Mouse (Mus musculus) urinary bladder, postnatal 0 days (tissue): Measurements from ENCODE around the gene Gm13276. TPM values are rescaled to one million over a fixed set of nuclear protein-coding genes. Genes with fewer than 3 reads are reported as not detected.

Experiments
- polyA plus RNA-seq: library from polyadenylated mRNA; unstranded; fragments of >200 nt; fragmentation: Nextera tagmentation; extraction: Ambion mirVana; gene quantifications from 2 replicates; pipeline ENCODE4 v1.2.1, GENCODE M21; 2015

Gm13276 gene
- not detected in 2 replicates for polyA plus RNA-seq

GRCm38 (mm10) chr4:88785409-88785808 lies at the start of gene Gm13276:
TSS of gene Gm13276 (plus strand) at chr4:88785709.

GRCm38 (mm10) chr4:88754818-88755340 lies 30.6 kb upstream of the Gm13276 start, which contains the start of gene Gm13271:
TSS of gene Gm13271 (plus strand) at chr4:88754868.

DNA sequence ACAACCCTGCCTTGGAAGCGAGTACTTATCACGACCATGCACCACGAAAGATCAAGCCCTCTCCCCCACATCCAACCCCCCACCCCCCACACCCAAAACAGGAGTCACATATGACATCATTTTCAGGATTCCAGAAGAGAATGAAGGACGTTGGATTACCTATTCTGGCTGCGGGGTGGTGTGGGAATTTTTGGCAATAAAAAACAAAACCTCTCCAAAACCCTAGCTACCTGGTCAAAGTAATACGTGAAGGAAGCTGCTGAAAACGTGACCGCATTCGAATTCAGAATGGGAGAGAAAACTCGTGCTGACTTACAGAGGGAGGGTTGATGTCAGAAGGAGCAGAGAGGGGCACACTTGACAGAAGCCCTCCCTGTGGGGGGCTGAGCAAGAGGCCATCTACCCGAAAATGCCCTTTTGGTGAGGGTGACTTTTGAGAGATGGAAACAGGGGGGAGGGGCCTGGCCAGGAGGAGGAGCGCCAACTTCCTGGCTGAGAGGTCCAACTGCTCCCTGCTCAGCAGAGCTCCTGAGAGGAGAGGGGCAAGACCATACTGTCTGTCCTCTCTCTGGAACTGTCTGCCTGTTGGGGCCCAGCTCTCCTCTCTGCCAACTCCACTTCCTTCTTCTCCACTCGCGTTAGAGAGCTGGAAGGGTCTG lies 25.8 kb upstream of the Gm13276 start, which contains the start of gene Gm13283:
Gm13283 (plus strand) TSS at position 510 of the 659 bp plus-strand sequence.

GRCm38 (mm10) chr4:88773534-88773933 lies 12.0 kb upstream of the Gm13276 start, which contains the start of gene Gm13290:
TSS of gene Gm13290 (plus strand) at chr4:88773834.

DNA sequence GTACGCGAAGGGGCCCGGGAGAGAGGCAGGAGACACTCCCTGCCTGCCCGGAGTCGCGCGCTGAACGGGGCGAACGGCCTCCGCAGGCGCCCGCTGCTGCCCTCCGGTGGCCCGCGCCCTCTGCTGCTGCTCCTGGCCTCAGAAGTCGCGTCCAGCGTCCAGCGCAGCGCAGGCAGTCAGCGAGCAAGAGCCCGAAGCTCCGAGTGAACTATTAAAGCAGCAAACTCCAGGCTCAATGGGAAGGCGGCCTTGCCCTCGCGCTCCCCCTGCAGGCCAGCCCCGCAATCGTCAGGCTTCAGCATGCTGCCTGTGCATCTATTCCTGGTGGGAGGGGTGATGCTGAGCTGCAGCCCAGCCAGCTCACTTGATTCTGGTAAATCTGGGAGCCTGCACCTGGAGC lies 8.9 kb upstream of the Gm13276 start, which contains the start of gene Gm13289:
Gm13289 (plus strand) TSS at position 301 of the 400 bp plus-strand sequence.

GRCm38 (mm10) chr4:88779550-88779949 lies 6.0 kb upstream of the Gm13276 start, which contains the start of gene Gm13272:
TSS of gene Gm13272 (plus strand) at chr4:88779850.

GRCm38 (mm10) chr4:88781831-88782230 lies 3.7 kb upstream of the Gm13276 start, which contains the start of gene Ifnz:
TSS of gene Ifnz (plus strand) at chr4:88782131.

DNA sequence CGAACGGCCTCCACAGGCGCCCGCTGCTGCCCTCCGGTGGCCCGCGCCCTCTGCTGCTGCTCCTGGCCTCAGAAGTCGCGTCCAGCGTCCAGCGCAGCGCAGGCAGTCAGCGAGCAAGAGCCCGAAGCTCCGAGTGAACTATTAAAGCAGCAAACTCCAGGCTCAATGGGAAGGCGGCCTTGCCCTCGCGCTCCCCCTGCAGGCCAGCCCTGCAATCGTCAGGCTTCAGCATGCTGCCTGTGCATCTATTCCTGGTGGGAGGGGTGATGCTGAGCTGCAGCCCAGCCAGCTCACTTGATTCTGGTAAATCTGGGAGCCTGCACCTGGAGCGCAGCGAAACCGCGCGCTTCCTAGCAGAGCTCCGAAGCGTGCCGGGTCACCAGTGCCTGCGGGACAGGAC lies 2.9 kb downstream of the Gm13276 start, which contains the start of gene Gm13277:
Gm13277 (plus strand) TSS at position 231 of the 400 bp plus-strand sequence.

DNA sequence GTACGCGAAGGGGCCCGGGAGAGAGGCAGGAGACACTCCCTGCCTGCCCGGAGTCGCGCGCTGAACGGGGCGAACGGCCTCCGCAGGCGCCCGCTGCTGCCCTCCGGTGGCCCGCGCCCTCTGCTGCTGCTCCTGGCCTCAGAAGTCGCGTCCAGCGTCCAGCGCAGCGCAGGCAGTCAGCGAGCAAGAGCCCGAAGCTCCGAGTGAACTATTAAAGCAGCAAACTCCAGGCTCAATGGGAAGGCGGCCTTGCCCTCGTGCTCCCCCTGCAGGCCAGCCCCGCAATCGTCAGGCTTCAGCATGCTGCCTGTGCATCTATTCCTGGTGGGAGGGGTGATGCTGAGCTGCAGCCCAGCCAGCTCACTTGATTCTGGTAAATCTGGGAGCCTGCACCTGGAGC lies 5.7 kb downstream of the Gm13276 start, which contains the start of gene Gm13278:
Gm13278 (plus strand) TSS at position 301 of the 400 bp plus-strand sequence.

DNA sequence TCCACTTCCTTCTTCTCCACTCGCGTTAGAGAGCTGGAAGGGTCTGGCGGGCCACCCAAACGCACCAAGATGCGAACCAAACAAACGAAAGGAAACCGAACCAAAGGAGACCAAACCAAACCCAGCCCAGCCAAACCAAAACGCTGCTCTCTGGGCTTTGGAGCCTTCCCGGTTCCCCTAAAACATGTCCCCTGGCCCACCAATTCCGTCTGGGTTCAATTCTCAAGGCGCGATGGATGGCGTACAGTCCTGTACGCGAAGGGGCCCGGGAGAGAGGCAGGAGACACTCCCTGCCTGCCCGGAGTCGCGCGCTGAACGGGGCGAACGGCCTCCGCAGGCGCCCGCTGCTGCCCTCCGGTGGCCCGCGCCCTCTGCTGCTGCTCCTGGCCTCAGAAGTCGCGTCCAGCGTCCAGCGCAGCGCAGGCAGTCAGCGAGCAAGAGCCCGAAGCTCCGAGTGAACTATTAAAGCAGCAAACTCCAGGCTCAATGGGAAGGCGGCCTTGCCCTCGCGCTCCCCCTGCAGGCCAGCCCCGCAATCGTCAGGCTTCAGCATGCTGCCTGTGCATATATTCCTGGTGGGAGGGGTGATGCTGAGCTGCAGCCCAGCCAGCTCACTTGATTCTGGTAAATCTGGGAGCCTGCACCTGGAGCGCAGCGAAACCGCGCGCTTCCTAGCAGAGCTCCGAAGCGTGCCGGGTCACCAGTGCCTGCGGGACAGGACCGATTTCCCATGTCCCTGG lies 8.6 kb downstream of the Gm13276 start, which contains the start of gene Gm13275:
Gm13275 (plus strand) TSS at position 552 of the 740 bp plus-strand sequence.

GRCm38 (mm10) chr4:88797097-88797496 lies 11.6 kb downstream of the Gm13276 start, which contains the start of gene Gm13279:
TSS of gene Gm13279 (plus strand) at chr4:88797397.

GRCm38 (mm10) chr4:88799365-88799764 lies 13.9 kb downstream of the Gm13276 start, which contains the start of gene Gm13285:
TSS of gene Gm13285 (plus strand) at chr4:88799665.

DNA sequence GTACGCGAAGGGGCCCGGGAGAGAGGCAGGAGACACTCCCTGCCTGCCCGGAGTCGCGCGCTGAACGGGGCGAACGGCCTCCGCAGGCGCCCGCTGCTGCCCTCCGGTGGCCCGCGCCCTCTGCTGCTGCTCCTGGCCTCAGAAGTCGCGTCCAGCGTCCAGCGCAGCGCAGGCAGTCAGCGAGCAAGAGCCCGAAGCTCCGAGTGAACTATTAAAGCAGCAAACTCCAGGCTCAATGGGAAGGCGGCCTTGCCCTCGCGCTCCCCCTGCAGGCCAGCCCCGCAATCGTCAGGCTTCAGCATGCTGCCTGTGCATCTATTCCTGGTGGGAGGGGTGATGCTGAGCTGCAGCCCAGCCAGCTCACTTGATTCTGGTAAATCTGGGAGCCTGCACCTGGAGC lies 17.4 kb downstream of the Gm13276 start, which contains the start of gene Gm13287:
Gm13287 (plus strand) TSS at position 301 of the 400 bp plus-strand sequence.

DNA sequence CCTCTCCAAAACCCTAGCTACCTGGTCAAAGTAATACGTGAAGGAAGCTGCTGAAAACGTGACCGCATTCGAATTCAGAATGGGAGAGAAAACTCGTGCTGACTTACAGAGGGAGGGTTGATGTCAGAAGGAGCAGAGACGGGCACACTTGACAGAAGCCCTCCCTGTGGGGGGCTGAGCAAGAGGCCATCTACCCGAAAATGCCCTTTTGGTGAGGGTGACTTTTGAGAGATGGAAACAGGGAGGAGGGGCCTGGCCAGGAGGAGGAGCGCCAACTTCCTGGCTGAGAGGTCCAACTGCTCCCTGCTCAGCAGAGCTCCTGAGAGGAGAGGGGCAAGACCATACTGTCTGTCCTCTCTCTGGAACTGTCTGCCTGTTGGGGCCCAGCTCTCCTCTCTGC lies 19.7 kb downstream of the Gm13276 start, which contains the start of gene Gm13288:
Gm13288 (plus strand) TSS at position 301 of the 400 bp plus-strand sequence.

DNA sequence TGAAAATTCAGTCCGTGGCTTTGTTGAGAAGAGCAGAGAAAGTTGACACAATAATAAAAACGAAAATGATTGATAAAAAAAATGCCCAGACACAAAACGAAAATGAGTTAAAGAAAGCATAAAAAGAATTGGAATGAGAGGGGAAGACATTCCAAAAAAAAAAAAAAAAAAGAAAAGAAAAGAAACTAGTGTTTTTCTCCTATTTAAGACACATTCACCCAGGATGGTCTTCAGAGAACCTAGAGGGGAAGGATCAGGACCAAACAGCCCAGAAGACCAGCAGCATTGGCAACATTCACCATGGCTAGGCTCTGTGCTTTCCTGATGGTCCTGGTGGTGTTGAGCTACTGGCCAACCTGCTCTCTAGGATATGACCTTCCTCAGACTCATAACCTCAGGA lies 30.4 kb downstream of the Gm13276 start, which contains the start of gene Ifna7:
Ifna7 (plus strand) TSS at position 301 of the 400 bp plus-strand sequence.

GRCm38 (mm10) chr4:88819659-88820058 lies 34.1 kb downstream of the Gm13276 start, which contains the start of gene Ifna11:
TSS of gene Ifna11 (plus strand) at chr4:88819959.

DNA sequence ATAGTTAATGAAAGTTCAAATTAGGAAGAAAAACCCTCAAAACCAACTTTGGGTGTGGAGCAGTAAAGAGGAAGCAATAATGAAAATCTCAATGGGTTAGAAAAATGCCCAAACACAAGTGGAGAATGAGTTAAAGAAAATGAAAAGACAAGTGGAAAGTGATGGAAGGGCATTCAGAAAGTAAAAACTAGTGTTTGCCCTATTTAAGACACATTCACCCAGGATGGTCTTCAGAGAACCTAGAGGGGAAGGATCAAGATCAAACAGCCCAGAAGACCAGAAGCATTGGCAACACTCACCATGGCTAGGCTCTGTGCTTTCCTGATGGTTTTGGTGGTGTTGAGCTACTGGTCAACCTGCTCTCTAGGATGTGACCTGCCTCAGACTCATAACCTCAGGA lies 41.6 kb downstream of the Gm13276 start, which contains the start of gene Ifna6:
Ifna6 (plus strand) TSS at position 301 of the 400 bp plus-strand sequence.

DNA sequence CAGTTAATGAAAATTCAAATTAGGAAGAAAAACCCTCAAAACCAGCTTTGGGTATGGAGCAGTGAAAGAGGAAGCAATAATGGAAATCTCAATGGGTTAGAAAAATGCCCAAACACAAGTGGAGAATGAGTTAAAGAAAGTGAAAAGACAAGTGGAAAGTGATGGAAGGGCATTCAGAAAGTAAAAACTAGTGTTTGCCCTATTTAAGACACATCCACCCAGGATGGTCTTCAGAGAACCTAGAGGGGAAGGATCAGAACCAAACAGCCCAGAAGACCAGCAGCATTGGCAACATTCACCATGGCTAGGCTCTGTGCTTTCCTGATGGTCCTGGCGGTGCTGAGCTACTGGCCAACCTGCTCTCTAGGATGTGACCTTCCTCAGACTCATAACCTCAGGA lies 49.7 kb downstream of the Gm13276 start, which contains the start of gene Ifna5:
Ifna5 (plus strand) TSS at position 301 of the 400 bp plus-strand sequence.

